Mouse (Mus musculus): ENCODE results near the gene Tec.

Gene Tec

GRCm38 (mm10) chr5:72784719-72785118 lies 83.6 kb downstream of the Tec start:
- DNase-seq (ENCODE audit: low spot score in 2 of 2) = no peak

DNA sequence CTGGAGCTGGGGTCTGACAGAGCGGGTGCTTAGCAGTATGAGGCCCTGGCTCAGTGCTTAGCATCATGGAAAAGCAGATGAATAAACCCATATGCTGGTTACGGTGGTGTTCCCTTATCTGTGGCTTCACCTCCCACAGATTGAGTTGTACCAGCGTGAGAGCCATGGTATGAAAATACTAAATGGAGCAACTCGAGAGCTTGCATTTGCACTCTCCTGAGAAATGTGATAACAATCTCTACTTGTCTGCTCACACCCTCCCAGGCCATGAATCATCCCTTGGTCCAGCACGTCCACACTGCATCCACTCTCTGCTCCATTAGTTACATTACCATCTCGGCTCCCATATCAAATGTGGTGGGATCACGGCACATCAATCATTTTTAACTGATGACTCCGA lies 84.3 kb downstream of the Tec start:
- no peak for DNase-seq (ENCODE audit: low spot score in 2 of 2)

GRCm38 (mm10) chr5:72783123-72783522 lies 85.2 kb downstream of the Tec start:
- no peak for DNase-seq (ENCODE audit: low spot score in 2 of 2)

- no peak for DNase-seq (ENCODE audit: low spot score in 2 of 2)
These were observed 86.5 kb downstream of the Tec start for GRCm38 (mm10) chr5:72781776-72782175.

- no peak for DNase-seq (ENCODE audit: low spot score in 2 of 2)
These were observed 91.7 kb downstream of the Tec start for GRCm38 (mm10) chr5:72776595-72776994.

- DNase-seq (ENCODE audit: low spot score in 2 of 2) = no peak
These were observed 92.2 kb downstream of the Tec start for GRCm38 (mm10) chr5:72776127-72776526.

GRCm38 (mm10) chr5:72769841-72770240 lies 98.4 kb downstream of the Tec start:
- DNase-seq (ENCODE audit: low spot score in 2 of 2) = no peak

DNA sequence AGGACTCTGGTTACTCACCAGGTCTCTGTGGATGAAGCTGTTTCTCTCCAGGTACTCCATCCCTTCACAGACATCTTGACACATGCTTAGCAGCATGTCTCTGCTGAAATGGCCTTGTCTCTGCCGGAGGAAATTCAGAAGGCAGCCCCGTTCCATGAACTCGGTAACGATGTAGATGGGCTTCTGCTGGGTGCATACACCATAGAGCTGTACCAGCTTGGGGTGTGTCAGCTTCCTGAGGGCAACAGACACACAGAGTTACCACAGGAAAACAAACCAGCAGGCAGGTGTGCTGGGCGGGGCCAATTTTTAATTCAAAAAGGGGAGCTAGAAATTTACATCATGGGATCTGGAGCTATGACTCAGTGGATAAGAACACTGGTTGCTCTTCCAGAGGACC lies 104.7 kb downstream of the Tec start:
- DNase-seq (ENCODE audit: low spot score in 2 of 2) = no peak

DNA sequence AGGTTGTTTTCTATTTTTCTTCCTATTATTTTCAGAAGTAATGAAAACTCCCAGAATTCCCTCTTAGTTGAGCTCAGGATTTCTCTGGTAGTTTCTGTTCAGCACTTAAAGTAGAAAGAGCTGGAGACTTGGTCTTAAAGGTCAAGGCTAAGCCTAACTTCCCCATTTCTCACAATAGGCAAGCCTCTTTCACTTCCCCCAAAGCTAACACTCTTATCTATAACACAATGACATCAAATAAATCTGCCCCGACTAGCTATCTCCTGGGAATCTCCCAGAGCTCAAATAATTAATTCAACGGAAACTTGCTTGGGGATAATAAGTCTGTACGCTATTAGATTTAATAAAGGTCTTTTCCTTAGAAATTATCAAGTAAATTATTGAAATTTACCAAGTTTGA lies 105.3 kb downstream of the Tec start:
- DNase-seq (ENCODE audit: low spot score in 2 of 2) = no peak

- no peak for DNase-seq (ENCODE audit: low spot score in 2 of 2)
These were observed 106.5 kb downstream of the Tec start for GRCm38 (mm10) chr5:72761758-72762157.

DNA sequence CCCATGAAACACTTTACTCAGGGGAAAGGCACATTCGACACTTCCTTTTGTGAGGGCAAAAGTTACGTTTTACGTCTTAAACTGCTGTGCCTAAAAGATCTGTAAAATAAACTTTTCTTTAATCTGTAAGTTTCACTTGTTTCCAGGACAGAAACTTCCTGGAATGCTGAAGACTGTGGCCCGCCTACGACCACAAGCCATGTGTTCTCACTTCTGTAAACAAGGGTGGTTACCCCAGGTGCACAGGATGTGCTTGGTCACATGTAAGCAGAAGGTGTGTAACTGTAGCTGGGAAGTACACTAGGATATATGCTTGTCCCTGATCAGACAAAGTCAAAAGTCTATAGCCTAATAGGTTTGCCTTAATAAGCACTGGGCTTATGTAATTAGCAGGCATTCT lies 107.0 kb downstream of the Tec start:
- DNase-seq (ENCODE audit: low spot score in 2 of 2) = no peak

DNA sequence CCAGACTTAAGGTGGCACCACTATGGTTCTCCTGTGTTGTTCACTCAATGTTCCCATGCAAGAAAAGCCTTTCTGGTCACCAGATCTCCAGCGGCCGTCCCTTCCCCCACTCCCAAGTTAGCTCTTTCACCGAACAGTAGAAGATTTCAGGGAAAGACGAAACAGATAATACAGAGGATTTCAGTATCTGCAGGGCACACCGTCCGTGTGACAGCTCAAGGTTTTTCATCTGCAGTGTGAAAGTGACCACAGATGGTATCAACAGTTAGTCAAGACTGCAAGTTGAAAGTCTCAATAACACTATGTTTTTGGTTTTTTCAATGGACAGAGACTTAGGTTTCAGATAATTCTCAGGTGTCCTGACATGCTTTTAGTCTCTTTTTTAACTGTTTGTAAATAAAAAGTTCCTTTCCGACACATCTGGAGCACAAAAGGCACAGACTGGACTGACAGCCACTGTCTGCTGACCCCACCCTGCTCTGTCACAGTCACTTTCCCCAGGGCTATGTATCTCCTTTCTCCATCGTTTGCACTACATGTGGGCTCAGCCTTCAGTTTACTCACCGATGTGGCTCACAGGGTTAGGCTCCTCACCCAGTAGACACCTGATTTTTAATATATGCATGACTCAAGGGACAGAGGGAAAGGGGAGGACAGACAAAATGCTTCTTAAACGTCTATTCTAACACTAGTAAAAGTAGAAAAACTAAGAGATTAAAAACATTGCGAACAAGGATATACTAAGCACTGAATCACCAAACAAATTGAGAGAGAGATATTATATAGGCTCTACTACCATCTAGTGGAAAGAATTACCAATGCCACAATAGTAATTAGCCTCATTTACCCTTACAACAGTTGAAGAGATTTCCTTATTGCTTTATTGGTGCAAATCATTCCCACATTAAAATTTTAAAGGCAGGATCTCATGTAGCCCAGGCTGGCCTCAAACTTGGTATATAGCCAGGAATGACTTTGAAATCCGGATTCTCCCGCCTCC lies 109.1 kb downstream of the Tec start:
- no peak for DNase-seq (ENCODE audit: low spot score in 2 of 2)

DNA sequence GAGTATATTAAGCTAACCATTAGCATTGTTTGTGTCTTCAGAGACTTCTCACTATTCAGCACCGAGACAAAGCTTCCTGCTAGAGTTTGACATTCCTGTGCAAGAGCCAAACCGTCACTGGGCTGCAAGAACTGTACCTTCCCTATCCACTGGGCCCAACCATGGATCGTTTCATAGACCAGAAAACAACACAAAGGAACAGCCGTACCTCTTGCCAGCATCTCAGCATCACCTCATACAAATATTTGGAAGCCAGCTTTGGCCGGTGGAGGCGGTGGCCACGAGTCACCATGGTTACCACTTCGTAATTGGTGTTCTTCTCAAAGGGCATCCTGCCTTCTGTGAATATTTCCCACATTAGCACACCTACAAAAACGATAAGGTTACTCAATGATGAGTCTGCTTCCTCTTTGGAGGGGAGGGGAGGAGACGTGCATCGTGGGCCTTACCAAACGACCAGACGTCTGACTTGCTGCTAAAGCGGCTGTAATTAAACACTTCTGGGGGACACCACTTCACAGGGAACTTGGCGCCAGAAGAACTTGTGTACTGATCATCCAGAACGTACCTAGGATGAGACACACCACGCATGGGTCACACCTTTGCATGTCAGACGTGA lies 111.0 kb downstream of the Tec start:
- no peak for DNase-seq (ENCODE audit: low spot score in 2 of 2)

GRCm38 (mm10) chr5:72755941-72756340 lies 112.3 kb downstream of the Tec start:
- peak in 1 of 2 experiments; percentile 34 for DNase-seq (ENCODE audit: low spot score in 2 of 2)

- no peak for DNase-seq (ENCODE audit: low spot score in 2 of 2)
These were observed 113.2 kb downstream of the Tec start for GRCm38 (mm10) chr5:72755035-72755434.

DNA sequence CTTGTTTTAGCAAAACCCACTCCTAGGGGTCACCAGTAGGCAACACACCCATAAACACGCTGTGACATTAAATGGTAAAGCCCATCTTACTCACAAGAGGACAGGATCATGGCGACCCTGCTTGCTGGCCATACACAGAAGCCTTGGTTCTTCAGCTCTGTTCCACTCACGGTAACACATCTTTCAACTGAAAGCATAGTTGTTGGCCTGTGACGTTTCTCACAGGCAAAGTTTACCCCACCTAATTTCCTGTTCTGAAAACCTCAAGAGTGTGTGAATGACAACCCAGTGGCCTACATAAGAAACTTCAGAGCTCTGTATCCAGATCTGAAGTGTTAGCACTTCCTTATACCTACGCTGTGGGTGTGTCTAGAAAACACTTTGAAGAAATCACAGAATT lies 115.7 kb downstream of the Tec start, which contains the start of gene Txk:
Gene Txk (minus strand): TSS at position 193 of the 400 bp plus-strand sequence.
- DNase-seq (ENCODE audit: low spot score in 2 of 2) = no peak

DNA sequence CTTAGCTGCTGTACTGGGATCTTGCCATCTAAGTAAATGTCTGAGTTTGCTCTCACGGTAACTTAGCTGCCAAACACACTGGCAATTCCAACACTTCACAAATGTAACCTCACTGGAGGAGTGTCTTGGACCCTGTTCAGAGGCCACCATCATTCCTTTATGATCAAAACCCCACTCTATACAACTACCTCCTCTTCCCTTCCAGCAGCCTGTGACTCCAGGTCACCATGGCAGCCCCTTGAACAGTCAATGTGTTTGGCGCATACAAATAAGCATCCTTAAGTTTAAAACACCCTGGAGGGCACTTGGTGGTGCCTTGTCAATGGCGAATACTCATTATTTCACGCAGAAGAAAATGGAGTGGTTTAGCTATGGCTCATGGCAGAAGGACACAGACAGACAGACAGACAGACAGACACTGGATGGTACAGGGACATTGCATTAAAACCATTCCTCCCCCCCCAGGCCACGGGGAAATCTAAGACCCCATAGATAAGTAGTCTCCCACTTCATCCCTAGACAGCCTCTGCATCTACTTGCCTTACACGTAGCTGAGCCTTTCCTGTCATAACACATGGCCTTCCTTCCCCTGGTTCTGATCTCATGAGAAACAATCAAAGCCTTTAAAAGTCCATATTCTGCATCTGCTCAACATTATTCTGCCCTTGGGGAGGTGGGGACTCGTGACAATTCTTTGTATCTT lies 117.1 kb downstream of the Tec start:
- DNase-seq (ENCODE audit: low spot score in 2 of 2) = no peak

GRCm38 (mm10) chr5:72750226-72750625 lies 118.1 kb downstream of the Tec start:
- DNase-seq (ENCODE audit: low spot score in 2 of 2) = no peak

DNA sequence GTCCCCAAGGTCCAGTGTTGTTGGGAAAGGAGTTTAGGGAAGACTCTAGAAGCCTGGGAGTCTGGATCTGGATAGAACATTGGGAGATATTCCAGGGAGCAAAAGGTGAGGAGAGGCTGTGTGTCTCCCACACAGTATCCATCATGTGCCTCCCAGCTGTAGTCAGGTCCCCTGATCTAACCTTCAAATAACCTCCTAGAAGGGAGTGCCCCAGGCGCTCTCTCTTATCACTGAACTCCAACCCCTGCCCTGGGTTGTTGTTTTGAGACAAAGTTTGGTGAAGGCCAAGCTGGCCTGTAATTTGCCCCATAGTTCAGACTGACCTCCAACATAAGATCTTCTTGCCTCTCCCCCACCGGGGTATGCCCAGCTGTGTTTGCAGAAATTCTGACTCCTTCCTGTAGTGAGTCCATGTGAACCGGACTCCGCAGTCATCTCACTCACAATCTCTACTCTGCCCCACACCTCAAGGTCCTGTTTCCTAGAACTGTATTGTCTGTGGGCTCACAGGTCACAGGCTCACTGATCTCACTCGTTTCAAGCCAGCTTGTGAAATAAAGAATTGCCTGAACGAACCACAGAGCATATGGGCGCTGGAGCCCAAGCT lies 119.5 kb downstream of the Tec start:
- DNase-seq (ENCODE audit: low spot score in 2 of 2) = no peak

DNA sequence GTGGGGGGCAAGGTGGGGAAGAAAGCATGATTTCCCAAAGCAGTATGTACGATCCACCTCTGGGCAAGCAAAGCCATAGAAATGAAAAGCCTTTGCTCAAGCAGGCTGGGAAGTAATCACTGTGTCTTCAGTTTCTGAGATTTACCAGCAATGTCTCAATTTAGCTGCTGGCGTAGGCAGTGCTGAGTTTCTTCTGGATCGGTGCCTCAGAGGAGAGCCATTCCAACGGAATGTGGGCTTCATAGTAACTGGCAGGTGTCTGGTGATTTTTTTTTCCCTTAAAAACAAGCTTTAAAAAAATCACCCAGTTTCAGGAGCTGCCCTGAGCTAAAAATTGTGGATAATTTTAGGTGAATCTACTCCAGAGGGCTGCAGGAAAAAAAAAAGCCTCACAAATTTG lies 120.9 kb downstream of the Tec start:
- DNase-seq (ENCODE audit: low spot score in 2 of 2) = no peak

GRCm38 (mm10) chr5:72746461-72746860 lies 121.8 kb downstream of the Tec start:
- DNase-seq (ENCODE audit: low spot score in 2 of 2) = no peak

DNA sequence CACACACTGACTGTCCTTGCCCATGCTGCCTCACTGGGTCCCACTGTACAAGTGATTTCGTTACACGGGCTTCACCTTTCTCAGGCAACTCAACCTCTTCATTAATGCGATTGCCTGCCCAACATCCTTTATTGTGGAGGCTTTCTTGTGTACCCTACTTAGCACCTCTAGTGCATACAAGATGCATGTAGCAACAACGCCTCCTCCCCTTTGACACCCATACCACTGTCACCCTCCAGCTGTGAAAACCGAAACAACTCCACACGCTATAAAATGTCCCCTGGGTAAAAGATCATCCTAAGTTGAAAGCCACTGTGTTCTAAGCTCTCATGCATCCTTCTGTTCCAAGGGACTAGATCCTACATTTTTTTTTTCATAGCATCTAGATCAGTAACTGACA lies 125.2 kb downstream of the Tec start:
- DNase-seq (ENCODE audit: low spot score in 2 of 2) = no peak
